Mouse (Mus musculus): Measurements from ENCODE around the gene Nfam1. TPM values are rescaled to one million over a fixed set of nuclear protein-coding genes. Genes with fewer than 3 reads are reported as not detected.

The Nfam1 gene
- polyA plus RNA-seq, 1 experiment from 2014 or later = 7.4 TPM

- Histone ChIP-seq H3K27me3 (ENCODE audit: control insufficient read depth, insufficient read depth, low read length) (peaks cover 10% of the 10 kb centered on the region), H3K9ac (ENCODE audit: low read length) (peak overlapping the region; percentile 57; the same call in 1 of the 2 replicates), H3K36me3 (ENCODE audit: control insufficient read depth, insufficient read depth, low read length) (no peaks in the 10 kb centered on the region), H3K27ac (ENCODE audit: low read length) (no peak overlapping the region), H3K9me3 (replicated peaks; ENCODE audit: control insufficient read depth, low read length) (no peaks in the 10 kb centered on the region), H3K4me3 (replicated peaks; ENCODE audit: low read length) (peak overlapping the region; percentile 17), H3K4me1 (ENCODE audit: control insufficient read depth, insufficient read depth, low read length) (peaks cover 41% of the 10 kb centered on the region), H3K4me2 (ENCODE audit: low read depth, low read length) (peak overlapping the region; percentile 49)
- WGBS = 9% methylated on average over 24 of the region's 26 CpGs
- ATAC-seq (ENCODE audit: insufficient read depth, low FRiP score) = no peak
Measured at GRCm38 (mm10) chr15:82960786-82961561, 72.1 kb downstream of the Nfam1 start.

GRCm38 (mm10) chr15:82959151-82959550 is 74.0 kb downstream of the Nfam1 start:
- 41% methylated on average over 12 of the region's 12 CpGs for WGBS
- no peaks in the 10 kb centered on the region for H3K36me3 ChIP-seq (ENCODE audit: control insufficient read depth, insufficient read depth, low read length)
- peaks cover 41% of the 10 kb centered on the region for H3K4me1 ChIP-seq (ENCODE audit: control insufficient read depth, insufficient read depth, low read length)
- no peak overlapping the region for H3K4me2 ChIP-seq (ENCODE audit: low read depth, low read length)
- peaks cover 10% of the 10 kb centered on the region for H3K27me3 ChIP-seq (ENCODE audit: control insufficient read depth, insufficient read depth, low read length)
- ATAC-seq (ENCODE audit: insufficient read depth, low FRiP score) = no peak
- no peak overlapping the region for H3K27ac ChIP-seq (ENCODE audit: low read length)
- no peak overlapping the region for H3K4me3 ChIP-seq (replicated peaks; ENCODE audit: low read length)
- H3K9me3 ChIP-seq (replicated peaks; ENCODE audit: control insufficient read depth, low read length) = no peaks in the 10 kb centered on the region
- H3K9ac ChIP-seq (ENCODE audit: low read length) = no peak overlapping the region

GRCm38 (mm10) chr15:82958253-82958701 is 74.8 kb downstream of the Nfam1 start:
- peaks cover 41% of the 10 kb centered on the region for H3K4me1 ChIP-seq (ENCODE audit: control insufficient read depth, insufficient read depth, low read length)
- no peak overlapping the region for H3K27ac ChIP-seq (ENCODE audit: low read length)
- whole genome bisulfite sequencing = 21% methylated on average over 16 of the region's 16 CpGs
- peak overlapping the region; percentile 30; the same call in 1 of the 2 replicates for H3K9ac ChIP-seq (ENCODE audit: low read length)
- H3K4me3 ChIP-seq (replicated peaks; ENCODE audit: low read length) = peak overlapping the region; percentile 15
- no peaks in the 10 kb centered on the region for H3K9me3 ChIP-seq (replicated peaks; ENCODE audit: control insufficient read depth, low read length)
- peak overlapping the region; percentile 37 for H3K4me2 ChIP-seq (ENCODE audit: low read depth, low read length)
- ATAC-seq (ENCODE audit: insufficient read depth, low FRiP score) = no peak
- H3K36me3 ChIP-seq (ENCODE audit: control insufficient read depth, insufficient read depth, low read length) = no peaks in the 10 kb centered on the region
- H3K27me3 ChIP-seq (ENCODE audit: control insufficient read depth, insufficient read depth, low read length) = peaks cover 10% of the 10 kb centered on the region

GRCm38 (mm10) chr15:82956721-82957120 is 76.4 kb downstream of the Nfam1 start:
- peaks cover 8% of the 10 kb centered on the region for H3K27me3 ChIP-seq (ENCODE audit: control insufficient read depth, insufficient read depth, low read length)
- no peak overlapping the region for H3K27ac ChIP-seq (ENCODE audit: low read length)
- no peak overlapping the region for H3K4me3 ChIP-seq (replicated peaks; ENCODE audit: low read length)
- no peak for ATAC-seq (ENCODE audit: insufficient read depth, low FRiP score)
- no peaks in the 10 kb centered on the region for H3K36me3 ChIP-seq (ENCODE audit: control insufficient read depth, insufficient read depth, low read length)
- no peak overlapping the region for H3K4me2 ChIP-seq (ENCODE audit: low read depth, low read length)
- H3K4me1 ChIP-seq (ENCODE audit: control insufficient read depth, insufficient read depth, low read length) = peaks cover 39% of the 10 kb centered on the region
- WGBS = 65% methylated on average over 4 of the region's 4 CpGs
- H3K9me3 ChIP-seq (replicated peaks; ENCODE audit: control insufficient read depth, low read length) = no peaks in the 10 kb centered on the region
- 0 out of 2 replicates have a peak overlapping the region, but pooled peaks have one; percentile 13 for H3K9ac ChIP-seq (ENCODE audit: low read length)

- Histone ChIP-seq H3K9me3 (replicated peaks; ENCODE audit: control insufficient read depth, low read length) (no peaks in the 10 kb centered on the region), H3K27me3 (ENCODE audit: control insufficient read depth, insufficient read depth, low read length) (peaks cover 5% of the 10 kb centered on the region), H3K4me2 (ENCODE audit: low read depth, low read length) (no peak overlapping the region), H3K27ac (ENCODE audit: low read length) (no peak overlapping the region), H3K4me1 (ENCODE audit: control insufficient read depth, insufficient read depth, low read length) (peaks cover 36% of the 10 kb centered on the region), H3K36me3 (ENCODE audit: control insufficient read depth, insufficient read depth, low read length) (no peaks in the 10 kb centered on the region), H3K4me3 (replicated peaks; ENCODE audit: low read length) (no peak overlapping the region), H3K9ac (ENCODE audit: low read length) (no peak overlapping the region)
- 94% methylated on average over 3 of the region's 3 CpGs for WGBS
- no peak for ATAC-seq (ENCODE audit: insufficient read depth, low FRiP score)
Measured at GRCm38 (mm10) chr15:82956310-82956709, 76.8 kb downstream of the Nfam1 start.

- Histone ChIP-seq H3K36me3 (ENCODE audit: control insufficient read depth, insufficient read depth, low read length) (no peaks in the 10 kb centered on the region), H3K27ac (ENCODE audit: low read length) (no peak overlapping the region), H3K9ac (ENCODE audit: low read length) (no peak overlapping the region), H3K27me3 (ENCODE audit: control insufficient read depth, insufficient read depth, low read length) (no peaks in the 10 kb centered on the region; the same call in 1 of the 2 replicates), H3K4me2 (ENCODE audit: low read depth, low read length) (no peak overlapping the region), H3K4me3 (replicated peaks; ENCODE audit: low read length) (no peak overlapping the region), H3K9me3 (replicated peaks; ENCODE audit: control insufficient read depth, low read length) (no peaks in the 10 kb centered on the region), H3K4me1 (ENCODE audit: control insufficient read depth, insufficient read depth, low read length) (peaks cover 26% of the 10 kb centered on the region)
- 71% methylated on average over 8 of the region's 8 CpGs for WGBS
- no peak for ATAC-seq (ENCODE audit: insufficient read depth, low FRiP score)
Measured at GRCm38 (mm10) chr15:82955286-82955685, 77.8 kb downstream of the Nfam1 start.

GRCm38 (mm10) chr15:82954034-82954433 is 79.1 kb downstream of the Nfam1 start:
- H3K9me3 ChIP-seq (replicated peaks; ENCODE audit: control insufficient read depth, low read length) = no peaks in the 10 kb centered on the region
- WGBS = 67% methylated on average over 5 of the region's 5 CpGs
- H3K27ac ChIP-seq (ENCODE audit: low read length) = no peak overlapping the region
- H3K27me3 ChIP-seq (ENCODE audit: control insufficient read depth, insufficient read depth, low read length) = no peaks in the 10 kb centered on the region; the same call in 1 of the 2 replicates
- ATAC-seq (ENCODE audit: insufficient read depth, low FRiP score) = no peak
- H3K4me2 ChIP-seq (ENCODE audit: low read depth, low read length) = no peak overlapping the region
- H3K9ac ChIP-seq (ENCODE audit: low read length) = no peak overlapping the region
- no peak overlapping the region for H3K4me3 ChIP-seq (replicated peaks; ENCODE audit: low read length)
- no peaks in the 10 kb centered on the region for H3K36me3 ChIP-seq (ENCODE audit: control insufficient read depth, insufficient read depth, low read length)
- H3K4me1 ChIP-seq (ENCODE audit: control insufficient read depth, insufficient read depth, low read length) = peaks cover 28% of the 10 kb centered on the region

- no peak overlapping the region for H3K9ac ChIP-seq (ENCODE audit: low read length)
- 32% methylated on average over 4 of the region's 4 CpGs for WGBS
- no peak overlapping the region for H3K27ac ChIP-seq (ENCODE audit: low read length)
- no peak for ATAC-seq (ENCODE audit: insufficient read depth, low FRiP score)
- H3K27me3 ChIP-seq (ENCODE audit: control insufficient read depth, insufficient read depth, low read length) = no peaks in the 10 kb centered on the region; the same call in 1 of the 2 replicates
- no peak overlapping the region for H3K4me2 ChIP-seq (ENCODE audit: low read depth, low read length)
- no peak overlapping the region for H3K4me3 ChIP-seq (replicated peaks; ENCODE audit: low read length)
- H3K9me3 ChIP-seq (replicated peaks; ENCODE audit: control insufficient read depth, low read length) = no peaks in the 10 kb centered on the region
- H3K36me3 ChIP-seq (ENCODE audit: control insufficient read depth, insufficient read depth, low read length) = no peaks in the 10 kb centered on the region
- H3K4me1 ChIP-seq (ENCODE audit: control insufficient read depth, insufficient read depth, low read length) = peaks cover 26% of the 10 kb centered on the region
Measured at GRCm38 (mm10) chr15:82953096-82953495, 80.0 kb downstream of the Nfam1 start.

GRCm38 (mm10) chr15:82952292-82952705 is 80.8 kb downstream of the Nfam1 start:
- ATAC-seq (ENCODE audit: insufficient read depth, low FRiP score) = no peak
- H3K9me3 ChIP-seq (replicated peaks; ENCODE audit: control insufficient read depth, low read length) = no peaks in the 10 kb centered on the region
- 0 out of 2 replicates have a peak overlapping the region, but pooled peaks have one; percentile 39 for H3K9ac ChIP-seq (ENCODE audit: low read length)
- H3K4me2 ChIP-seq (ENCODE audit: low read depth, low read length) = no peak overlapping the region
- 21% methylated on average over 20 of the region's 20 CpGs for WGBS
- no peak overlapping the region for H3K27ac ChIP-seq (ENCODE audit: low read length)
- H3K4me1 ChIP-seq (ENCODE audit: control insufficient read depth, insufficient read depth, low read length) = peaks cover 31% of the 10 kb centered on the region
- H3K4me3 ChIP-seq (replicated peaks; ENCODE audit: low read length) = no peak overlapping the region
- no peaks in the 10 kb centered on the region for H3K36me3 ChIP-seq (ENCODE audit: control insufficient read depth, insufficient read depth, low read length)
- H3K27me3 ChIP-seq (ENCODE audit: control insufficient read depth, insufficient read depth, low read length) = no peaks in the 10 kb centered on the region; the same call in 1 of the 2 replicates

All from stomach, embryonic 16.5 days (tissue).